Mouse (Mus musculus) duodenum, adult 2 months (tissue): ENCODE data around the gene Gak. TPM values are rescaled to one million over a fixed set of nuclear protein-coding genes. Genes with fewer than 3 reads are reported as not detected.

Experiments
- polyA plus RNA-seq: library from polyadenylated mRNA; depleted of rRNA; stranded (reverse); fragments of >200 nt; gene quantifications from 2 replicates; pipeline ENCODE4 v1.2.3, GENCODE M21; 2012; ENCODE audit warnings: low replicate concordance; rRNA removed

Gak gene
- 93.5 and 109 TPM in 2 replicates for polyA plus RNA-seq

DNA sequence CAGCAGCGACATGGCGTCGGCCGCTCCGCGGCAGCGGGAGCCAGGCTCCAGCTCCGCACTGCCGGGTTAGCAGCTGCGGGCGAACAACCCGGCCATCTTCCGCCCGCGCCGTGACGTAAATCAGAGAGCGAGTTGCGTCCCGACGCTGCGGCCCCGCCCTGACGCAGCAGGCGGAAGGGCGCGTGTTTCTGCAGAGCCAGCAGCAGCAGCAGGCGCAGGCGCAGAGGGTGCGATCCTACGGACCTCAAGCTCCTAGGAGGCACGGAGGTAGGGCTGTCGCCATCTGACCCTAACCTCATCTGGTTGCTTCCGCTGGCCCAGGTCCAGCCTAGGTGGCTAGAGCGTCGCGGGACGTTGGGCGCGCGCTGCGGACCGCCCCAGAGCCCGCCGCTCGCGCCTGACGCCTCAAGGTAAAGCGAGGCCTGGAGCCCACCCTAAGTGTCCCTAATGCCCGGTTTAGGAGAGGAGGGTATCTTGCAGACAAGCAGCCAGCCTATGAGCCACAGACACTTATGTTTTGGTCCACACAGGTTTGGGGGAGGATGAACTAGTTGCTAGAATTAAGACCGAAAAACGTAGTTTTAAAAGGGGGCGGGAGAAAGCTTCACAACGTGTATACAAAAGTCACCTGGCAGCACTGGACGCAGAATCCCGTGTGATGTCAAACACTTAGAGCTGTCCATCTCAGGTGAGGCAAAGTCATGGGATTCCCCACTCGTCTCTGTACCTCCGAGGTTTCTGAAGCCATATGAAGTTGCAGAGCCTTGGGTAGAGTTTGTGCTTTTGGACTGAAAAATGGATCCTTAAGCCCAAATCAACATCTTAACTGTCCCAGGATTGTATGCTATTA, at the start of gene Gak, which contains the start of gene Tmem175:
Gene Gak (minus strand): TSS at position 122 of the 850 bp plus-strand sequence.
Gene Tmem175 (plus strand): TSS at position 137 of the 850 bp plus-strand sequence.

DNA sequence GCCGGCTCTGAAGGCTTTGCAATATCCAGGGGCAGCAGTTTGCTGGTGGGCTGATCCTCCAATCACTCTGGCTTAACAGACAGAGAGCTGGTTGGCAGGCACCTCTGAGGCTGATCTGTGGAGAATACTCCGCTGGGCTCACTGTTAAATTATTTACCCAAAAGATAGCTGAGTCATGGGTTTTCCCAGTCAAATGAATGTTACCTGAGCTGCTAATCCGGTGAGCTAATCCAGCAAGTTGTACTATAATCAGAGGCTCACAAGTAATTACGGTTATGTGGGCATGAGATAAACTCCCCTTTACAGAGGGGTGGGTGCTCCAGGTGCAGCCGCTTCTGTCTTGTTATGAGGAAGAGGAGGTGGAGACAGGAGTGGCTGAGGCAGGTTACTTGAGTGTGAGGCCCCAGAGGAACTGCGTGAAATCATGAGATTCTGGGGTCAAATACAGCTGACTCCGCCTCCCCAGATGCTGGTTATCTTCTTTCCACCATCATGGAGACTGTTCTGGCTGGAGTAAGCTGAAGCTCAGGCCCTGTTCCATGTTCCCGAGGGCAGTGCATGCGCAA, 45.8 kb upstream of the Gak start, which contains the start of gene Slc26a1:
Gene Slc26a1 (minus strand): TSS at position 319 of the 566 bp plus-strand sequence.

DNA sequence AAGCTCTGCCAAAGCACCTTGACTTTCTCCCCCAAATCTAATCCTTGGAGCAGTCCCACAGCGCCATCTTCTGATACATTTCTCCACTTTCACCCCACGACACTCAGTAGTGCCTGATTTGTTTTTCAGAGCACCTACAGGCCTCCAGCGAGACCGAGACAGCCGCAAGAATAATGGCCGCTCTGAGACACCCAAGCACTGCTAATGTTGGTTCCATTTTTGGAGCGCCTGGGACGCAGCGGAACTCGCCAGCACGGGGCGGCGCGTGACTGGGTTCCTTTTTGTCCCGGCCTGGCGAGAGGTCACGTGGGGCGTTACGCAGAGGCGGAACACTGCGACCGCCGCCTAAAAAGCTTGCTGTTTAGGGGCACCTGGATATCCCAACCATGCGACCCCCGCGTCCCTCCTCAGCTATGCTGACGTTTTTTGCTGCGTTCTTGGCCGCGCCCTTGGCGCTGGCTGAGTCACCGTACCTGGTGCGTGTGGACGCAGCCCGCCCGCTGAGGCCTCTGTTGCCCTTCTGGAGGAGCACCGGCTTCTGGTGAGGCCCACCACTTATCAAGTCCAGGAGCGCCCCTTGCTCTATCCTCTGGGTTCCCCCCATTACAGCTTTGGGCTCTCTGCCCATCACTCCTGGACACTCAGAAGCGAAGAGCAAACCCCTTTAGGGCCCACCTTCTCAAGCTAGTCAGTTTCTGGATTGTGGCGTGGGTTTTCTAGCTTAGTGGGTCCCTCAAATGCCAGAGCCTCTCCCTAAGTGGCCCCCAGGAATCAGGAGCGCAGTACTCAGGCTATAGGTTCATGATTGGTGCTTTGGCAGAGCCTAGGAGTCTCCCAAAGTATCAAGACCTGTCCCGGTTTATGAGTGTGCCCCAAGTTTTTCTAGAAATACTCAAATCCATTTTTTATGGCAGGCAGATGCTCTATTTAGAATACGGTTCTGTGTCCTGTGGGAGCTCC, 39.7 kb upstream of the Gak start, which contains the start of gene Dgkq:
Gene Dgkq (minus strand): TSS at position 696 of the 960 bp plus-strand sequence.

DNA sequence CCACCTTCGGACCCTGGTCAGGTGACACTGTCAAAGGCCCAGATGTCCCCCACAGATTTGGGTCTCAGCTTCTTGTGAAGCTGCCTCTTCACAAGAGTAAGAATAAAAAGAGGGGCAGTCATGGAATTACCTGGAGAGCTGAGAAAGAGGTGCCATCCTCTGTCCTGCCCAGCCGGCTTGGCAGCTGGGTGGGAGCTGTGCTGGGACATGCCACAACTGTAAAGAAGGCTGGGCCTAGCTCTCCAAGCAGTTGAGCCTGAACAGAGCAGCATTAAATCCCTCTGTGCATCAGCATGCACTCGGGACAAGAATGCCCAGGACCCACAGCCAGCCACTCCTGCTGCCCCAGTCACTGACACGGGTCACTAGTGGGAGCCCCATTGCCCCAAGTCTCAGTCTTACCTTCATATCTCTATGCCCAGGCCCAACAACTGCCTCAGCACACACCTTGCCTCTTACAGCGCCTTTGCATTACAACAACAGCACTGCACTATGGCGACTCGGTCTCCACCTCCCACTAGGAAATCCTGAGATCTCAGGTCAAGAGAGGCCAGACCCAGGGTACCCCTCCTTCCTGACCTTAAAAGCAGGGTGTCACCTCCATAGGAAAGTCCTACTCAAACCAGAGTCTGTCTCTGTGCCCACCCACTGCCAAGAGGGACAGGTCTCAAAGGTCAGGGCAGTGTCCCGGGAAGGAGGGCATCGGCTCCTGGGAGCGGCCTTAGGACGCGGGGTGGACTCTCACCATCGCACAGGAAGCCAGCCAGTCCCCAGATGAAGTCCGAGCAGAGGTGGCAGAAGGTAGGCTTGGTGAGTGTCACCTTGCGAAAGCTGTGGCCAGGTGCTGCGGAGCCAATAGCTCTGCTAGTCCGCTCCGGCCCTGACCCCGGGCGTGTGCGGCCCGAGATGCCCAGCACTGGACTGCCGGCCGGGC, 30.4 kb upstream of the Gak start, which contains the start of gene Idua:
Gene Idua (plus strand): TSS at position 634 of the 934 bp plus-strand sequence.

DNA sequence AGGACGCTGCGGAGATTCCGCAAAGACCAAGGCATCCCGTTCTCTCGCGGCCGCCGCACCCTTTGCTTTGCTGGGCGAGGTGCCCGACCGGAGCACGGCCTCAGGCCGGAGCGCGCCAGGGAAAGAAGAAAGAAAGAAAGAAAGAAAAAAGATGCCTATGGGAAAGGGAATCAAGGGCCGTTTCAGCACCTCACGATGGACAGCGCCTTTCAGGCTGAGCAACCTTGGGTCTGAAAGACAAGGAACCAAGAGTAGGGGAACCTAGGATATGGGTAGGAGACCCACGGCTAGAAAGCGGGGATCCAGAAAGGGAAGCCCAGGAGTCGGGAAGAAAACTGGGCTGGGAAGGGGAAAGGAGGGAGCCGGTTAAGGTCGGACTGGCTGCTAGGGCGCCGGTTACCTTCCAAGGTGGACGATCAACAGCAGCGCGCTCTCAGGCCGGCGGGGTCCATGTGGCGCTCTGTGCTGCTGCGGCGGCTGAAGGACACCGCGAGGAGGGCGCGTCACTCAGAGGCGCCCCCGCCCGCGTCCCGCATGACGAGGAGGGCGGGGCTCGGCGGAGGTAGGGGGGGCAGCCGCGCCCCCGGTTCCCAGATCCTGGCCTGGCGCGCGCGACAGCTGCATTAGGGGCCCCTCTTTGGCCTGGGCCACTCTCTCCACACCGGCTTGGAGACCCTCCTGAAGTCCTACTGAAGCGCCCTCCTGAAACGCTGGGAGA, 79.9 kb downstream of the Gak start, which contains the start of gene Cplx1:
Gene Cplx1 (minus strand): TSS at position 536 of the 718 bp plus-strand sequence.

Other genes starting within 250 kb of the Gak start
- not detected in 2 replicates for gene Pde6b, start 241.4 kb downstream of the Gak start, polyA plus RNA-seq
- 53.7 and 61.7 TPM in 2 replicates for gene Atp5k, start 195.3 kb downstream of the Gak start, polyA plus RNA-seq
- 5.6 and 8.4 TPM in 2 replicates for gene Mfsd7a, start 180.9 kb downstream of the Gak start, polyA plus RNA-seq
- 4.3 and 7.0 TPM in 2 replicates for gene Pcgf3, start 168.5 kb downstream of the Gak start, polyA plus RNA-seq
- gene Cplx1, start 79.7 kb downstream of the Gak start, polyA plus RNA-seq = 0.23 and 0.49 TPM in 2 replicates
- gene Tmem175, start within 50 bp of the Gak start, polyA plus RNA-seq = 29.2 and 29.5 TPM in 2 replicates
- 15.6 and 18.3 TPM in 2 replicates for gene Idua, start 30.6 kb upstream of the Gak start, polyA plus RNA-seq
- gene Dgkq, start 39.9 kb upstream of the Gak start, polyA plus RNA-seq = 38.3 and 49.1 TPM in 2 replicates
- gene Slc26a1, start 45.8 kb upstream of the Gak start, polyA plus RNA-seq = 0.16 TPM in 1 of 2 replicates, not detected in the other
- 20.7 and 24.4 TPM in 2 replicates for gene Fgfrl1, start 62.6 kb upstream of the Gak start, polyA plus RNA-seq
- 0.93 TPM in 1 of 2 replicates, not detected in the other for gene Rnf212, start 145.2 kb upstream of the Gak start, polyA plus RNA-seq
- gene Tmed11, start 165.6 kb upstream of the Gak start, polyA plus RNA-seq = not detected in 2 replicates
- not detected in 2 replicates for gene Vmn2r8, start 179.1 kb upstream of the Gak start, polyA plus RNA-seq
- gene Vmn2r9, start 222.8 kb upstream of the Gak start, polyA plus RNA-seq = not detected in 2 replicates